Mouse (Mus musculus): ENCODE data around the gene Rab37. TPM values are rescaled to one million over a fixed set of nuclear protein-coding genes. Genes with fewer than 3 reads are reported as not detected.

The Rab37 gene
- total RNA-seq, 4 experiments from 2014 or later = 0.13 to 0.15 TPM; not detected in 2

- DNase-seq (ENCODE audit: low spot score in 2 of 2) = no peak
Measured at GRCm38 (mm10) chr11:115164976-115165374, 73.7 kb downstream of the Rab37 start.

GRCm38 (mm10) chr11:115166776-115167175 lies 75.5 kb downstream of the Rab37 start:
- DNase-seq (ENCODE audit: low spot score in 2 of 2) = no peak

- DNase-seq (ENCODE audit: low spot score in 2 of 2) = no peak
Measured at GRCm38 (mm10) chr11:115167631-115168249, 76.5 kb downstream of the Rab37 start.

- DNase-seq (ENCODE audit: low spot score in 2 of 2) = no peak
Measured at GRCm38 (mm10) chr11:115169430-115169829, 78.2 kb downstream of the Rab37 start.

- no peak for DNase-seq (ENCODE audit: low spot score in 2 of 2)
Measured at GRCm38 (mm10) chr11:115171125-115171524, 79.9 kb downstream of the Rab37 start.

- no peak for DNase-seq (ENCODE audit: low spot score in 2 of 2)
Measured at GRCm38 (mm10) chr11:115172825-115173287, 81.6 kb downstream of the Rab37 start.

GRCm38 (mm10) chr11:115173549-115174339 lies 82.5 kb downstream of the Rab37 start:
- no peak for DNase-seq (ENCODE audit: low spot score in 2 of 2)

- no peak for DNase-seq (ENCODE audit: low spot score in 2 of 2)
Measured at GRCm38 (mm10) chr11:115176399-115177190, 85.4 kb downstream of the Rab37 start.

GRCm38 (mm10) chr11:115177559-115178195 lies 86.4 kb downstream of the Rab37 start:
- no peak for DNase-seq (ENCODE audit: low spot score in 2 of 2)

GRCm38 (mm10) chr11:115178766-115179165 lies 87.5 kb downstream of the Rab37 start:
- no peak for DNase-seq (ENCODE audit: low spot score in 2 of 2)

- no peak for DNase-seq (ENCODE audit: low spot score in 2 of 2)
Measured at GRCm38 (mm10) chr11:115179191-115179590, 88.0 kb downstream of the Rab37 start.

- no peak for DNase-seq (ENCODE audit: low spot score in 2 of 2)
Measured at GRCm38 (mm10) chr11:115179881-115180280, 88.7 kb downstream of the Rab37 start.

- DNase-seq (ENCODE audit: low spot score in 2 of 2) = peak; percentile 50 to 59
Measured at GRCm38 (mm10) chr11:115181913-115182638, 90.8 kb downstream of the Rab37 start.

- DNase-seq (ENCODE audit: low spot score in 2 of 2) = no peak
Measured at GRCm38 (mm10) chr11:115184973-115185372, 93.7 kb downstream of the Rab37 start.

GRCm38 (mm10) chr11:115187224-115187639 lies 96.0 kb downstream of the Rab37 start, which contains the start of gene Tmem104:
Gene Tmem104, plus strand, starts transcription at chr11:115187487.
- peak; percentile 99 for DNase-seq (ENCODE audit: low spot score in 2 of 2)

- no peak for DNase-seq (ENCODE audit: low spot score in 2 of 2)
Measured at GRCm38 (mm10) chr11:115187693-115188092, 96.5 kb downstream of the Rab37 start, which contains the start of gene Nat9. Gene Nat9, minus strand, starts transcription at chr11:115187859.

GRCm38 (mm10) chr11:115188539-115189231 lies 97.5 kb downstream of the Rab37 start:
- DNase-seq (ENCODE audit: low spot score in 2 of 2) = no peak

GRCm38 (mm10) chr11:115189304-115189703 lies 98.1 kb downstream of the Rab37 start:
- no peak for DNase-seq (ENCODE audit: low spot score in 2 of 2)

GRCm38 (mm10) chr11:115192180-115192579 lies 100.9 kb downstream of the Rab37 start:
- DNase-seq (ENCODE audit: low spot score in 2 of 2) = peak in 1 of 2 experiments; percentile 37

- no peak for DNase-seq (ENCODE audit: low spot score in 2 of 2)
Measured at GRCm38 (mm10) chr11:115194693-115195092, 103.5 kb downstream of the Rab37 start.

Data from gastrocnemius, adult 8-10 months (tissue).